Comparison of ENCODE assay signal across 24 mouse cellular contexts in genomic region chr9:27367231-27367630, GRCm38 (mm10). TPM values are rescaled to one million over a fixed set of nuclear protein-coding genes. Genes with fewer than 3 reads are reported as not detected.
DNase-seq lines count a peak whose midpoint lies in the region; ATAC-seq and TF ChIP-seq lines count a peak whose summit lies in the region.
"Had no signal": no experiment of that assay in that cellular context is flagged by ENCODE, and none has a peak within 500 bp of the region (broad histone marks: within the 10 kb centered on the region; RNA-seq: fewer than 3 reads in every experiment).

No protein-coding gene starts in this region.

- WGBS in kidney, embryonic 15.5 days = 59% methylated on average over 2 of the region's 2 CpGs

- DNase-seq in kidney, postnatal 10 days = peak; percentile 14
- DNase-seq in Muller cell, postnatal 12 days (ENCODE audit: inconsistent ontology term) = peak; percentile 22
- DNase-seq in embryo, embryonic 10 days (ENCODE audit: low spot score) = peak; percentile 57
- DNase-seq in ovary, postnatal 10 days (ENCODE audit: low spot score) = no peak
- DNase-seq in left cerebral cortex, adult 11 months (ENCODE audit: low spot score) = no peak
- DNase-seq: cerebellum, postnatal 10 days; layer of hippocampus, postnatal 36 days; left cerebral cortex, postnatal 4 days; lung, adult 2 months; lung, postnatal 4 days; thymus, postnatal 25 days had no signal

- no peaks in the 10 kb centered on the region for H3K4me1 ChIP-seq in kidney, embryonic 15.5 days
- H3K4me1 ChIP-seq: forebrain, embryonic 15.5 days; hindbrain, embryonic 15.5 days; intestine, embryonic 15.5 days had no signal

- no peak overlapping the region for H3ac ChIP-seq in myocyte (ENCODE audit: control insufficient read depth, insufficient read length)

- ATAC-seq in kidney, embryonic 15.5 days (replicated peaks; ENCODE audit: low FRiP score) = no peak
- ATAC-seq: forebrain, embryonic 15.5 days; intestine, embryonic 15.5 days had no signal

- H3K27me3 ChIP-seq in kidney, embryonic 15.5 days = no peaks in the 10 kb centered on the region
- H3K27me3 ChIP-seq in myocyte (ENCODE audit: control insufficient read depth, insufficient read depth, insufficient read length) = no peaks in the 10 kb centered on the region
- H3K27me3 ChIP-seq: forebrain, embryonic 15.5 days; hindbrain, embryonic 15.5 days; intestine, embryonic 15.5 days had no signal

- no peak overlapping the region for H3K4me2 ChIP-seq in kidney, embryonic 15.5 days
- H3K4me2 ChIP-seq in myocyte (ENCODE audit: low read depth) = no peak overlapping the region
- H3K4me2 ChIP-seq: forebrain, embryonic 15.5 days; heart, embryonic 11.5 days; hindbrain, embryonic 15.5 days; intestine, embryonic 15.5 days; liver, embryonic 11.5 days; midbrain, embryonic 11.5 days had no signal

- no peak for TF ChIP-seq POLR2A in myocyte (IDR thresholded peaks at IDR 0.05; ENCODE audit: insufficient read length, low read depth)

- H3K9ac ChIP-seq in kidney, embryonic 15.5 days = no peak overlapping the region
- H3K9ac ChIP-seq: forebrain, embryonic 15.5 days; hindbrain, embryonic 15.5 days; intestine, embryonic 15.5 days had no signal

- H3K27ac ChIP-seq in kidney, embryonic 15.5 days = no peak overlapping the region
- H3K27ac ChIP-seq: forebrain, embryonic 15.5 days; hindbrain, embryonic 15.5 days; intestine, embryonic 15.5 days; layer of hippocampus, adult 2 months had no signal

- H3K79me2 ChIP-seq in myocyte (ENCODE audit: control insufficient read depth, insufficient read depth) = no peaks in the 10 kb centered on the region

- H3K36me3 ChIP-seq in kidney, embryonic 15.5 days = no peaks in the 10 kb centered on the region
- H3K36me3 ChIP-seq in myocyte (ENCODE audit: control insufficient read depth, insufficient read depth) = no peaks in the 10 kb centered on the region
- H3K36me3 ChIP-seq: forebrain, embryonic 15.5 days; G1E; hindbrain, embryonic 15.5 days; intestine, embryonic 15.5 days had no signal

- no peaks in the 10 kb centered on the region for H3K9me3 ChIP-seq in kidney, embryonic 15.5 days (replicated peaks)
- H3K9me3 ChIP-seq: forebrain, embryonic 15.5 days; hindbrain, embryonic 15.5 days; intestine, embryonic 15.5 days had no signal

- H3K4me3 ChIP-seq in kidney, embryonic 15.5 days (replicated peaks) = no peak overlapping the region
- no peak overlapping the region for H3K4me3 ChIP-seq in myocyte
- H3K4me3 ChIP-seq: erythroblast, embryonic 14.5 days; forebrain, embryonic 15.5 days; hindbrain, embryonic 15.5 days; intestine, embryonic 15.5 days; layer of hippocampus, adult 2 months had no signal

TF ChIP-seq in myocyte, 11 proteins besides CTCF, POLR2A, EP300 and RAD21:
- TF ChIP-seq REST (IDR thresholded peaks at IDR 0.05; ENCODE audit: insufficient read depth, insufficient read length) = peak; percentile 27
- no peak for TF ChIP-seq MAX (IDR thresholded peaks at IDR 0.05; ENCODE audit: low read depth)
- no peak for TF ChIP-seq CEBPB (IDR thresholded peaks at IDR 0.05; ENCODE audit: insufficient read depth, poor library complexity, severe bottlenecking)
- TF ChIP-seq E2F4 (IDR thresholded peaks at IDR 0.05; ENCODE audit: insufficient read depth) = no peak
- TF ChIP-seq MYOG (IDR thresholded peaks at IDR 0.05; ENCODE audit: control insufficient read depth in 1 of 3, insufficient read depth in 1 of 3, insufficient read length in 2 of 3, low read depth in 2 of 3) = no peak
- no peak for TF ChIP-seq SRF (IDR thresholded peaks at IDR 0.05; ENCODE audit: control insufficient read depth, insufficient read length, low read depth)
- no peak for TF ChIP-seq POLR2AphosphoS2 (IDR thresholded peaks at IDR 0.05; ENCODE audit: insufficient read length, low read depth)
TF ChIP-seq in myocyte: peak in this region for 1.

RNA-seq across cellular contexts. Expression of gene Spata19, which starts 29.4 kb away (rescaled TPM):
- not detected in 2 replicates for polyA plus RNA-seq in kidney, embryonic 15.5 days (2015; fragmentation: Nextera tagmentation; extraction: Ambion mirVana)
- not detected for polyA plus RNA-seq in myocyte (2012; fragmentation: generic; extraction: Trizol)
- polyA plus RNA-seq: erythroblast, embryonic 14.5 days; forebrain, embryonic 15.5 days; G1E; heart, embryonic 11.5 days; hindbrain, embryonic 15.5 days; intestine, embryonic 15.5 days; kidney, embryonic 14.5 days; liver, embryonic 11.5 days; lung, adult 2 months; midbrain, embryonic 11.5 days; neural tube, embryonic 11.5 days had no signal

Comparison
In these comparisons a context has a peak if more than half of its experiments do, and no peak if none do; other contexts are left out.
1. DNase-seq: peak in kidney, postnatal 10 days (single experiment), Muller cell, postnatal 12 days (single experiment) and embryo, embryonic 10 days (single experiment); none in ovary, postnatal 10 days (single experiment) and left cerebral cortex, adult 11 months (single experiment).